Mouse (Mus musculus) layer of hippocampus, postnatal 10 days (tissue): ENCODE measurements around the gene Lzic. TPM values are rescaled to one million over a fixed set of nuclear protein-coding genes. Genes with fewer than 3 reads are reported as not detected.
"Not testable (repeated sequence)": the region's sequence is repeated elsewhere in the genome, so short reads cannot be mapped to it uniquely, and the experiment has no call there.

Source experiments
- DNase-seq, 2 experiments: peaks; one replicate each; pipeline ENCODE4 v3.0.0; 2021; ENCODE audit warnings: low spot score in 2 of 2
- long read RNA-seq: library from polyadenylated mRNA; stranded (forward); transcript quantifications from one replicate; pipeline ENCODE4 v2.0.0, GENCODE M21; 2023
- total RNA-seq, 2 experiments: library from RNA; stranded (reverse); gene quantifications; 2 replicates each; pipeline ENCODE4 v1.2.3; 2021

Lzic gene
- total RNA-seq, result 10 to 100 TPM; 35.7 to 36.4 TPM
- long read RNA-seq, transcript Lzic-201 (7 exons, 1,817 nt), result major isoform, 12 of 32 reads
- long read RNA-seq, partial matches to known transcripts, result 1 of 32 reads
- long read RNA-seq, other reads (novel, unspliced or antisense), result 19 of 32 reads

GRCm38 (mm10) chr4:149485053-149485824 is at the start of gene Lzic, which contains the start of gene Nmnat1:
Lzic (plus strand) TSS chr4:149485229.
Nmnat1 (minus strand) TSS chr4:149485202.
- DNase-seq, result peak; percentile 94

- DNase-seq, result no peak
Measured at GRCm38 (mm10) chr4:149440576-149440975, 44.5 kb upstream of the Lzic start.

- DNase-seq, result no peak
Measured at GRCm38 (mm10) chr4:149442436-149442835, 42.6 kb upstream of the Lzic start.

- no peak for DNase-seq
Measured at GRCm38 (mm10) chr4:149444465-149444864, 40.6 kb upstream of the Lzic start.

DNA sequence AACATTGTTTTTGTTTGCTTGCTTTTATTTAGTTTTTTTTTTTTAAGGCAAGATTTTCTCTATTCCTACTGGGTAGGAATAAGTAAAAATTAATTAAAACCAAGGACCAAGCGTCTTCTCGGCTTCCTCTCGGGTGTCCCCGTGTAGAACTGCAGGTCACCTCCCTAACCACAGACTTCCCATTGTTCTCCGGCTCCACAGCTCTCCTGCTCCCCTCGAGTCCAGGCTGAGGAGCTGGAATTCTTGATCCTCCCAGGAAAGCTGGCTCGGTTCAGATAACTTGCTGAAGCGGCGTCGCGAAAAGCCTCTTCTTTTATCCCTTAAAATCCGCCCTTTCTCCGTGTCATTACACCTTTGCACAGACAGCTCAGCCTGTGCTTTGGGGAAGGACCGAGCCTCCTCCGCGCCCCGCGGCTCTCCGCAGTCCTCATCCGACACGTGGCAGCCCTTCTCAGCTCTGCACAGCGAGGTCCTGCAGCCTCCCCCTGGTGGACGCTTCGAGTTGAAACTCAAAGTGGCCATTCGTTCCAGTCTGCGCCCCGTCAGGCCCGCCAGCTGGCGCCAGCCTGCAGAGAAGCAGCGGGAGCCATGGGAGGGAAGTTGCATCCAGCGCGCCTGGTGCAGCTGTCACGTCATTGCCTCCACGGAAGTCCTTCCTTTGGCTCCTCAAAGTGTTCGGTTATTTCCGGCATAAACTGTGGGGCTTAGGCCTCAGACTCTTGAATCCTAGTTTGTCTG is 39.9 kb upstream of the Lzic start:
- peak; percentile 87 to 88 for DNase-seq

- DNase-seq, result peak; percentile 45 to 53
Measured at GRCm38 (mm10) chr4:149445868-149446267, 39.2 kb upstream of the Lzic start.

- DNase-seq, result no peak
Measured at GRCm38 (mm10) chr4:149446309-149446708, 38.7 kb upstream of the Lzic start.

GRCm38 (mm10) chr4:149450636-149451035 is 34.4 kb upstream of the Lzic start:
- no peak for DNase-seq

DNA sequence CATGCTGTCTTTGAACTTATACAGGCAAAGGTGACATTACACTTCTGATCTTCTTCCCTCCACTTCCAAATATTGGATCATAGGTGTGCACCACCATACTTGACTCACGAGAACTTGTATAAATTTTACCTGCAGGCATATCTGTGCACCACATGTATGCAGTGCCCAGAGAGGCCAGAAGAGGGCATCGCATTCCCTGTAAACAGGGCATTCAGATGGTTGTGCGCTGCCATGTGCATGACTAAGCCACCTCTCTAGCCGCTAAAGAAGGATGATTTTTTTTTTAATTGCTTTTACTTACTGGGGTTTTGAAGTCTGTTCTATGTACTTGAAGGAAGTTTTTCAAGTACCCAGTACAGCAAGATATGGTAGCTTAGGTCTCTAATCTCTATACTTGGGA is 31.4 kb upstream of the Lzic start:
- DNase-seq, result peak; percentile 39 to 47

DNA sequence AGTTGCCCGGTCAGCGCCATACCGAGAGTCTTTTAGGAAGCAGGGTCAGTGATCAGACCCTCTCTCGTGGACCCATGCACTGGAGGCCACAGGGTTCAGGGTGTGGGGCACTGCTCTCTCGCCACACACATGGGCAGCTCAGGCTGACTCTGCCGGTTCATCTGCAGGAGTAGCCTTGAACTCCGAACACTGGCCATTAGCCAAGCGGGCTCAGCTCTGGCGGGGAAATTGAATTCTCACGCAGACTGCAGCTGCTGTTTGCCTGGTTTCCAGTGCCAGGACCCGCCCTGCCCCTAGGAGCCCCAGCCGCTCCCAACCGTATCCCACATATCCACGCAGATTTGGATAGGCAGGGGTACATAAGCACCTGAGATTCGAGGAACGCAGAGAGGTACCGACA is 30.8 kb upstream of the Lzic start:
- DNase-seq, result no peak

GRCm38 (mm10) chr4:149454879-149455278 is 30.1 kb upstream of the Lzic start, which contains the start of gene Rbp7:
Rbp7 (minus strand) TSS chr4:149454978.
- DNase-seq, result no peak

DNA sequence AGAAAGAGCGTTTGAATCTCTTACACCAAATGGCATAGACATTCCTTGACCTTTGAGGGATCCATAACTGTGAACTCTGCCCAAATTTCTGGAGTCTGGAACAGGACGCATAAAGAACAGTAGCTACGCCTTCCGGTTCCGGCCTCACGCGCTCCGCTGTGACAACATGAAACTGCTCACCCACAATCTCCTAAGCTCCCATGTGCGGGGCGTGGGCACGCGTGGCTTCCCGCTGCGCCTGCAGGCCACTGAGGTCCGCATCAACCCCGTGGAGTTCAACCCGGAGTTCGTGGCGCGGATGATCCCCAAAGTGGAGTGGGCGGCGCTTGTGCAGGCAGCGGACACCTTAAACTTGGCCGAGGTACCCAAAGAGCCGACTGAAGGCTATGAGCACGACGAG is 27.9 kb upstream of the Lzic start:
- not testable (repeated sequence) for DNase-seq

DNA sequence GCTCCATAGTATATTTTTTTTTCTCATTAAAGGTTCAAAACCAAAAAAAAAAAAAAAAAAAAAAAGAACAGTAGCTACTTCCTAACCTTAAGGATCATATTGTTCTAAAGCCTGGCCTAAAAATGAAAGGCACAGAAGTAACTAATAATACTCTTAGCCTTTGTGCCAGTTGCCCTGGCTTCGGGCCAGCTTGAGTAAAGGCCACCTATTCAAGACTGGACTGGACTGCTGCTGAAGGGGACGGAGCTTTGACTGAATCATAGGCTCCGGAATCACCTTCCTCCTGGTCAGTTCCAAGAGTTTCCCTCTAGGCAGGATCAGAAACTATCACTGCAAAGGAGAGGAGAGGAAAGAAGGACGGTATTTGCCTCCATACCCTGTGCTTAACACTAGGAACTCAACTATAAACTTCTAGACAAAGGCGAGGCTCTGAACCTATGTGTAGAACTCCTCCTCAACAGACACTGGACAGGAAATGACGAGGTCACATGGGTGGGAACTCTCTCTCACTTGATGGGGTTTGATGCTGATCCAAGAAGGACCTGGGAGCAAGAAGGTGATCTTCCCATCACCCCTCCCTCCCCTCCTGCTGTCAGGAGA is 27.1 kb upstream of the Lzic start:
- DNase-seq, result no peak

DNA sequence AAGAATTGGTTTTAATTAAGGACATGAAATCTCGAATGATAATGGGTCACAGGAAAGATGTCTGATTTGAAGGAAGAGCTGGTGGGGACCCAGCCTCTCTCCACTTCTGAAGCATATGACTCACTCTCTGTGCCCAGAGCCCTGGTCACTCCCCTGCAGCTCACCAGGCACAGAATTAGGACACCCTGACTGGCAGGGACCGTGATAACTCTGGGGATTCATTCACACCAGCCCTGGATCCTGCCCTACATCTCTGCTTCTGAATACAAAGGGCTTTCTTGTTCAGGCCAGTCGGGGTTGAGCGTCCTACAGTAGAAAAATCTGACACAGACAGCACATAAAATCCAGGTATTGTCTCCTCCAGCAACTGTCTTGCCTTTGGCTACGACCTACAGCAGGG is 26.5 kb upstream of the Lzic start:
- no peak for DNase-seq

- no peak for DNase-seq
Measured at GRCm38 (mm10) chr4:149459425-149459824, 25.6 kb upstream of the Lzic start.

DNA sequence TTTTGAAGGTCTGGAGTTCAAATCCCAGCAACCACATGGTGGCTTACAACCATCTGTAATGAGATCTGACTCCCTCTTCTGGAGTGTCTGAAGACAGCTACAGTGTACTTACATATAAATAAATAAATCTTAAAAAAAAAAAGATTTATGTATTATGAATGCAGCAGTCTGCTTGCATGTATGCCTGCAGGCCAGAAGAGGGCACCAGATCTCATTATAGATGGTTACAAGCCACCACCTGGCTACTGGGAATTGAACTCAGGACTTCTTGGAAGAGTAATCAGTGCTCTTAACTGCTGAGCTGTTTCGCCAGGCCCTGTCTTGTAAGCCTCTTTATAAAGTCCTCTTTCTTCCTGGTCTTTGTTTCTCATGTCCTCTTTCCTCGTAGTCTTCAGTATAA is 24.6 kb upstream of the Lzic start:
- DNase-seq, result not testable (repeated sequence)

DNA sequence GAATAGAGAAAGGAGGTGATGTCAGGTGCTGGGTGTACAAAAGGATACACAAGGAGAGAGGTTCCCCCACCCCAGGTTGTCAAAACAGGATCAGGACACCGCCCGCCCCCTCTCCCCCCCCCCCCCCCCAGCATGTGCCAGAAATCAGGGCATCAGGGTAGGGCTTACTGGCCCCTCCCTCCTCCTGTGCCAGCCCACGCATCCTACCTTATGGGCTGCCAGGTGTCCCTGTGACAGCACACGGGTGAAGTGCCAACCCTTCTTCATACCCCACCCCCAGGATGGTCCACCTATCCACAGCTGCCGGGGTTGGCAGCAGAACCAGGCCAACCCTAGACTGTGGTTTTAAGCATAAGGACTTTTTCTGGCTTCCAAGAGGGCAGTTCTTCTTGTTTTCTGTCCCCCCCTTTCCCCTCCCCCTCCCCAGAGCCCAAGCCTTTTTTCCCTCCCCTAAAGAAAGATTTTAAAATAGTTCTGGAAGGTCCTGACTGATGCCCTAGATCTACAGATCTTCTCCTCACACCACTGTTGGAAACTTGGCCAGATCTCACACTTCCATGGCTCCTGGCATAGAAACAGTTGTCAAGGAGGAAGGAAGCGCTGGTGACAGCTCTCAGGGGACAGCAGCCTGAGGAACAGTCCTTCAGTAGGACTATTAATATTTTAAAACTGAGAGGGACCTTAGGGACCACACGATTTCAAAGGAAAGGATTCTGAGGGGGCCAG is 23.3 kb upstream of the Lzic start:
- no peak for DNase-seq

DNA sequence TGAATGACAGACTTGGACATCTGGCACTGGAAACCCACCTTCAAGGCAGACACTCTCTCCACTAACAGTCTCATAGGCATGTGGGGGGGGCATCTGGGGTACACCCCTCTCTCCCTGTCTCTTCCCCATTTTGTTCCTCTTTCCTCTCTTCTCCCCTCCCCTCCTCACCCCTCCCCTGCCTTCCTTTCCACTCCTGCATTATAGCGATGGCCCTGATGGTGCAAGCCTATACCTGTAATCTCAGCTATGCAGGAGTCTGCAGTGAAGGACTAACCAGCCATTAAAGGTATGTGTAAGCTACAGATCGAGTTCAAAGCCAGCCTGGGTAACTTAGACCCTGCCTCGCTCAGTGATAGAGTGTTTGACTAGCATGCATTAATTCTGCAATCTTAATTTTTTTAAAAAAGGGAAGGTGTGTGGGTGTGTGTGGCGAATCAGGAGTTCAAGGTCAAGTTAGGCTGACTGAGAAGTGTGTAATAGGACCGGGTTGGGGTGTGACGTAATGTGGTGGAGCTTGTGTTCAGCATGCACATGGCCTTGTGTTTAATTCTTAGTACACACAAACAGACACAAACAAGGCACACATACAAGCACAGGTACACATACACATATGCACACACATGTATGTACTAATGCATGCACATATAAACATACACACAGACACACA is 22.6 kb upstream of the Lzic start:
- DNase-seq, result no peak

GRCm38 (mm10) chr4:149463435-149463950 is 21.5 kb upstream of the Lzic start:
- no peak for DNase-seq

DNA sequence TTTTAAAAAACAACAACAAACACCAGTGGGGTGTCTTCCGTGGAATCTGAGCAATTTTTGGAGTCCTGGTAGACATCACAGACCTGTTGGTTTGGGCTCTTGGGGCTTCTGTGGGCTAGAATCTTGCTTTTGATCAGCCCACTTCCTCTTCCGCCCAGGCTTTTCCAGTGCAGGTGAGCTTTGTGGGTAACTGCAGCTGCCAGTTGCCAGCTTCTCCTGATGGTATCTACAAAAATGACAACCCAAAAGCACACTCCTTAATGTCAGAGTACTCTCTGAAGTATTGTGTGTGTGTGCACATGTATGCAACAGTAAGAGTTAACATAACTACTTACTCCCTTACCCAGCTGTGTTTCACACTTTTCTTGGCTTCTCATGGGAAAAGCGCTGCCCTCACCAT is 15.5 kb upstream of the Lzic start:
- no peak for DNase-seq
